Mouse (Mus musculus) liver, embryonic 14.5 days (tissue): ENCODE data around the gene Entpd5.

ENCODE experiments used
- CTCF ChIP-seq: IDR thresholded peaks from 2 replicates; pipeline ENCODE4 v1.5.1; 2016; ENCODE audit warnings: antibody characterized with exemption, low read depth, control low read depth
- EP300 ChIP-seq: IDR thresholded peaks from 2 replicates; pipeline ENCODE4 v1.6.1; 2016; ENCODE audit warnings: antibody characterized with exemption, low read depth

- TF ChIP-seq CTCF, result no peak
- TF ChIP-seq EP300, result no peak
Observed at GRCm38 (mm10) chr12:84384644-84385081, 24.2 kb downstream of the Entpd5 start.
